Mouse (Mus musculus) MEL (cell line): ENCODE measurements around the gene Vmp1. TPM values are rescaled to one million over a fixed set of nuclear protein-coding genes. Genes with fewer than 3 reads are reported as not detected.

ENCODE experiments used
- DNase-seq: peaks from one replicate; pipeline ENCODE4 v3.0.0; 2011; ENCODE audit warnings: low read depth, low spot score
- H3K27ac ChIP-seq: 2 replicates; pipeline ENCODE4 v1.5.1; 2012; ENCODE audit warnings: low read depth, mild to moderate bottlenecking, control low read depth, low read length, moderate library complexity; ENCODE audit not compliant: control insufficient read depth
- H3K27me3 ChIP-seq, 2 experiments: fragments of 150-350 bp in 1 of 2; sonication (generic) in 1 of 2; 2 replicates each; pipeline ENCODE4 v1.6.1; 2012; ENCODE audit warnings: low read length in 2 of 2, mild to moderate bottlenecking in 2 of 2, improper control_type of control experiment in 1 of 2, moderate library complexity in 1 of 2; ENCODE audit not compliant: insufficient read depth in 2 of 2, control insufficient read depth in 1 of 2
- H3K36me3 ChIP-seq, 2 experiments: 2 replicates each; pipeline ENCODE4 v1.6.1; 2012 to 2014; ENCODE audit warnings: low read length in 2 of 2, improper control_type of control experiment in 1 of 2, inconsistent platforms in 1 of 2, mild to moderate bottlenecking in 1 of 2; ENCODE audit not compliant: insufficient read depth in 2 of 2, control insufficient read depth in 1 of 2
- H3K4me1 ChIP-seq, 2 experiments: fragments of 150-350 bp in 1 of 2; sonication (generic) in 1 of 2; 2 replicates each; pipeline ENCODE4 v1.6.1; 2012; ENCODE audit warnings: low read length in 2 of 2, improper control_type of control experiment in 1 of 2, mild to moderate bottlenecking in 1 of 2; ENCODE audit not compliant: insufficient read depth in 2 of 2, control insufficient read depth in 1 of 2
- H3K4me3 ChIP-seq, 2 experiments: fragments of 150-350 bp in 1 of 2; sonication (generic) in 1 of 2; 2 replicates each; pipeline ENCODE4 v1.5.1; 2012; ENCODE audit warnings: low read depth in 2 of 2, low read length in 2 of 2, mild to moderate bottlenecking in 2 of 2, moderate library complexity in 2 of 2, control low read depth in 1 of 2, improper control_type of control experiment in 1 of 2; ENCODE audit not compliant: control insufficient read depth in 1 of 2, insufficient read depth in 1 of 2
- H3K79me2 ChIP-seq: 2 replicates; pipeline ENCODE4 v1.6.1; 2012; ENCODE audit warnings: mild to moderate bottlenecking, low read length, moderate library complexity; ENCODE audit not compliant: control insufficient read depth, poor library complexity, insufficient read depth
- H3K9ac ChIP-seq: 2 replicates; pipeline ENCODE4 v1.6.1; 2012; ENCODE audit warnings: low read depth, mild to moderate bottlenecking, control low read depth, low read length, moderate library complexity; ENCODE audit not compliant: control insufficient read depth, poor library complexity, severe bottlenecking
- H3K9me3 ChIP-seq: fragments of 150-350 bp; sonication (generic); replicated peaks from 2 replicates; pipeline ENCODE4 v1.6.1; 2012; ENCODE audit warnings: mild to moderate bottlenecking, low read length, improper control_type of control experiment, moderate library complexity; ENCODE audit not compliant: insufficient read depth
- BHLHE40 ChIP-seq: IDR thresholded peaks from 2 replicates; pipeline ENCODE4 v1.6.1; 2012; ENCODE audit warnings: low read depth, mild to moderate bottlenecking, inconsistent platforms, low read length, improper control_type of control experiment, borderline replicate concordance
- CHD1 ChIP-seq: IDR thresholded peaks from 2 replicates; pipeline ENCODE4 v1.6.1; 2012; ENCODE audit warnings: low read depth, mild to moderate bottlenecking, inconsistent platforms, low read length, improper control_type of control experiment
- CHD2 ChIP-seq: IDR thresholded peaks from 2 replicates; pipeline ENCODE4 v1.6.1; 2011; ENCODE audit warnings: low read length, improper control_type of control experiment
- CTCF ChIP-seq, 3 experiments: IDR thresholded peaks in 2 of 3; conservative IDR thresholded peaks in 1 of 3; 2 replicates each; pipeline ENCODE4 v1.5.1; 2011 to 2012; ENCODE audit warnings: low read length in 3 of 3, low read depth in 2 of 3, mild to moderate bottlenecking in 2 of 3, improper control_type of control experiment in 1 of 3, inconsistent platforms in 1 of 3, mixed read lengths in 1 of 3, moderate library complexity in 1 of 3; ENCODE audit not compliant: control insufficient read depth in 1 of 3, insufficient read depth in 1 of 3, poor library complexity in 1 of 3, severe bottlenecking in 1 of 3
- E2F4 ChIP-seq: IDR thresholded peaks from 2 replicates; pipeline ENCODE4 v1.6.1; 2011; ENCODE audit warnings: low read depth, low read length, improper control_type of control experiment, borderline replicate concordance
- EP300 ChIP-seq, 2 experiments: IDR thresholded peaks; 2 replicates each; pipeline ENCODE4 v1.6.1; 2011; ENCODE audit warnings: improper control_type of control experiment in 2 of 2, low read length in 2 of 2, low read depth in 1 of 2, mild to moderate bottlenecking in 1 of 2
- ETS1 ChIP-seq: IDR thresholded peaks from 2 replicates; pipeline ENCODE4 v1.6.1; 2012; ENCODE audit warnings: low read depth, mild to moderate bottlenecking, inconsistent platforms, low read length, improper control_type of control experiment, moderate library complexity
- GABPA ChIP-seq: IDR thresholded peaks from 2 replicates; pipeline ENCODE4 v1.6.1; 2012; ENCODE audit warnings: low read depth, mild to moderate bottlenecking, inconsistent platforms, low read length, improper control_type of control experiment, moderate library complexity
- GATA1 ChIP-seq: IDR thresholded peaks from 2 replicates; pipeline ENCODE4 v1.6.1; 2011; ENCODE audit warnings: low read depth, low read length, improper control_type of control experiment
- HCFC1 ChIP-seq: IDR thresholded peaks from 2 replicates; pipeline ENCODE4 v1.6.1; 2012; ENCODE audit warnings: low read depth, mild to moderate bottlenecking, inconsistent platforms, low read length, improper control_type of control experiment, moderate library complexity
- JUND ChIP-seq: IDR thresholded peaks from 2 replicates; pipeline ENCODE4 v1.6.1; 2011; ENCODE audit warnings: low read depth, mild to moderate bottlenecking, improper control_type of control experiment, low read length
- MAX ChIP-seq: IDR thresholded peaks from 2 replicates; pipeline ENCODE4 v1.6.1; 2011; ENCODE audit warnings: low read length, improper control_type of control experiment
- MAZ ChIP-seq: IDR thresholded peaks from 2 replicates; pipeline ENCODE4 v1.6.1; 2012; ENCODE audit warnings: low read depth, mild to moderate bottlenecking, inconsistent platforms, low read length, improper control_type of control experiment
- MEF2A ChIP-seq: IDR thresholded peaks from 2 replicates; pipeline ENCODE4 v1.6.1; 2014; ENCODE audit warnings: low read depth, mild to moderate bottlenecking, inconsistent platforms, low read length, improper control_type of control experiment; ENCODE audit not compliant: poor library complexity, insufficient replicate concordance, severe bottlenecking; ENCODE audit errors: extremely low read depth
- MXI1 ChIP-seq: IDR thresholded peaks from 2 replicates; pipeline ENCODE4 v1.6.1; 2011; ENCODE audit warnings: mild to moderate bottlenecking, low read depth, low read length, improper control_type of control experiment
- MYB ChIP-seq: IDR thresholded peaks from 2 replicates; pipeline ENCODE4 v1.6.1; 2011; ENCODE audit warnings: mild to moderate bottlenecking, low read depth, low read length, improper control_type of control experiment
- MYC ChIP-seq: IDR thresholded peaks from 2 replicates; pipeline ENCODE4 v1.6.1; 2011; ENCODE audit warnings: low read depth, mild to moderate bottlenecking, low read length, improper control_type of control experiment, moderate library complexity
- NELFE ChIP-seq: IDR thresholded peaks from 2 replicates; pipeline ENCODE4 v1.6.1; 2011; ENCODE audit warnings: low read depth, low read length, improper control_type of control experiment
- POLR2AphosphoS2 ChIP-seq: IDR thresholded peaks from 2 replicates; pipeline ENCODE4 v1.6.1; 2011; ENCODE audit warnings: low read length, improper control_type of control experiment
- POLR2AphosphoS5 ChIP-seq: IDR thresholded peaks from 2 replicates; pipeline ENCODE4 v1.6.1; 2012; ENCODE audit warnings: low read depth, borderline replicate concordance, mild to moderate bottlenecking, inconsistent platforms, low read length, moderate library complexity, mixed read lengths
- RAD21 ChIP-seq: IDR thresholded peaks from 2 replicates; pipeline ENCODE4 v1.6.1; 2011; ENCODE audit warnings: mild to moderate bottlenecking, low read depth, low read length, improper control_type of control experiment
- RCOR1 ChIP-seq: IDR thresholded peaks from 2 replicates; pipeline ENCODE4 v1.6.1; 2012; ENCODE audit warnings: low read depth, mild to moderate bottlenecking, inconsistent platforms, low read length, improper control_type of control experiment
- SIN3A ChIP-seq: IDR thresholded peaks from 2 replicates; pipeline ENCODE4 v1.6.1; 2012; ENCODE audit warnings: low read length, improper control_type of control experiment, inconsistent platforms
- SMC3 ChIP-seq: IDR thresholded peaks from 2 replicates; pipeline ENCODE4 v1.6.1; 2011; ENCODE audit warnings: low read depth, low read length, improper control_type of control experiment
- TAL1 ChIP-seq: IDR thresholded peaks from 2 replicates; pipeline ENCODE4 v1.6.1; 2012; ENCODE audit warnings: mild to moderate bottlenecking, inconsistent platforms, low read length, moderate library complexity, mixed read lengths
- TBP ChIP-seq: IDR thresholded peaks from 2 replicates; pipeline ENCODE4 v1.8.0; 2011; ENCODE audit warnings: low read depth, low read length, improper control_type of control experiment
- TCF12 ChIP-seq: IDR thresholded peaks from 2 replicates; pipeline ENCODE4 v1.6.1; 2014; ENCODE audit warnings: low read depth, mild to moderate bottlenecking, inconsistent platforms, low read length, improper control_type of control experiment, moderate library complexity
- UBTF ChIP-seq: IDR thresholded peaks from 2 replicates; pipeline ENCODE4 v1.6.1; 2012; ENCODE audit warnings: low read depth, mild to moderate bottlenecking, inconsistent platforms, low read length, improper control_type of control experiment, moderate library complexity, borderline replicate concordance; ENCODE audit not compliant: insufficient read depth
- USF1 ChIP-seq: IDR thresholded peaks from 2 replicates; pipeline ENCODE4 v1.6.1; 2014; ENCODE audit warnings: low read depth, mild to moderate bottlenecking, inconsistent platforms, low read length, improper control_type of control experiment, moderate library complexity
- USF2 ChIP-seq, 2 experiments: IDR thresholded peaks; 2 replicates each; pipeline ENCODE4 v1.6.1; 2011 to 2012; ENCODE audit warnings: improper control_type of control experiment in 2 of 2, low read length in 2 of 2, borderline replicate concordance in 1 of 2, inconsistent platforms in 1 of 2, low read depth in 1 of 2, mild to moderate bottlenecking in 1 of 2; ENCODE audit not compliant: insufficient read depth in 1 of 2
- ZC3H11A ChIP-seq: IDR thresholded peaks from 2 replicates; pipeline ENCODE4 v1.6.1; 2012; ENCODE audit warnings: low read depth, mild to moderate bottlenecking, inconsistent platforms, low read length, improper control_type of control experiment
- ZKSCAN1 ChIP-seq: IDR thresholded peaks from 2 replicates; pipeline ENCODE4 v1.6.1; 2012; ENCODE audit warnings: low read depth, mild to moderate bottlenecking, inconsistent platforms, low read length, improper control_type of control experiment, moderate library complexity
- ZMIZ1 ChIP-seq: IDR thresholded peaks from 2 replicates; pipeline ENCODE4 v1.6.1; 2012; ENCODE audit warnings: low read depth, mild to moderate bottlenecking, inconsistent platforms, low read length, improper control_type of control experiment, moderate library complexity
- ZNF384 ChIP-seq: IDR thresholded peaks from 2 replicates; pipeline ENCODE4 v1.6.1; 2012; ENCODE audit warnings: low read depth, mild to moderate bottlenecking, inconsistent platforms, low read length, improper control_type of control experiment
- polyA plus RNA-seq, 2 experiments: library from polyadenylated mRNA; stranded (reverse) in 1 of 2; unstranded in 1 of 2; fragments of >175 nt in 1 of 2; fragments of >200 nt in 1 of 2; gene quantifications; 2 replicates each; pipeline versions ENCODE4 v1.2.1 to v1.2.4; 2012; ENCODE audit warnings: low replicate concordance in 2 of 2, low read depth in 1 of 2; ENCODE audit not compliant: insufficient read length in 2 of 2, insufficient read depth in 1 of 2, missing spikeins in 1 of 2
- total RNA-seq: library from RNA; depleted of rRNA; stranded (reverse); fragments of 300-350 nt; gene quantifications from 2 replicates; pipeline ENCODE4 v1.2.3, GENCODE M21; 2012

The Vmp1 gene
- total and polyA plus RNA-seq, 3 experiments = 61.8 to 94.9 TPM; not detected in 1

DNA sequence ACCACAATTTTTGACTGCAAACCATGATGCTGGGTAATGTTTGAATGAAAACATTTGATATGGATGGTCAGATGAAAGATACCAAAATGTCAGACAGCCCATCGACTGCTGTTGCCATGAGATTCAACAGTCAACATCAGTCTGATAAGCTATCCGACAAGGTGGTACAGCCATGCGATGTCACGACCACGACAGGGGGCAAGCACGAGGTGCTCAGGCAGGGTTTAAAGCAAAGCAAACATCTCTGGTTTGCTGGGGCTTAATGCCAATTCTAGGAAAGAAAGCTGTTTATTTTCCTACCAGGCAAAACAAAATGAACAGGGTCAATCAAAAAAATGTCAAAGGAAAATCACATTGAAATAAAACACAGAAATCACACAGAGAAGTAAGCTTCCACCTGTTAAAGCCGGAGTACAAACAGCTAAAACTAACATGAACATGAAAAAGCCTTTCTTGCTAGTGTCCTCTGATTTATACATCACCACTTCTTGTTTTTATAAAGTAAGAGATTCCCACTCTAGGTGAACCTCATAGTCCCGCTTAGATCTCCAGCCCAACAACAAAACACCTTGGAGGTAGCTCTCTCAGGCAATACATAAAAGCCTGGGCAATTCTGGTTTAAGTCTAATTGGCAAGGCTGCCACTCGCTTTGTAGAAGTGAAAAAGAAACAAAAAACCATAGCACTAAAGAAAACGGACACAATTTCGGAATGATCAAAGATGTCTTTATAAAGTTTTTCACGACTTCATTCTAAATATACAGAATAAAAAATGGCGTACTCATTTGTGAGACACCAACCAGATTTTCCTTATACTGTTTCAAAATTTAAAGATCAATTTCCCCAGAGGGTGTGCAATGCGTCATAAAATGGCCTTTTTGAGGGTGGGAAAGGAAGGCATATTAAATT is 99.4 kb downstream of the Vmp1 start:
- Histone ChIP-seq H3K27me3 (no peaks in the 10 kb centered on the region), H3K4me3 (peak overlapping the region; percentile 83 to 88), H3K9me3 (no peaks in the 10 kb centered on the region), H3K4me1 (peaks cover 11 to 24% of the 10 kb centered on the region in 2 experiments), H3K9ac (peak overlapping the region; percentile 88), H3K79me2 (peaks cover 37% of the 10 kb centered on the region), H3K27ac (peak overlapping the region; percentile 96), H3K36me3 (peaks cover 4 to 34% of the 10 kb centered on the region in 2 experiments; a peak in 3 of 4 replicates)
- DNase-seq = peak; percentile 74
- TF ChIP-seq POLR2AphosphoS5 (no peak), MXI1 (peak; percentile 76), MYB (peak; percentile 21; the same call in 1 of the 2 replicates), SMC3 (no peak), CTCF (IDR thresholded peaks at IDR 0.05 in 2 of 3, conservative IDR thresholded peaks at IDR 0.05 in 1 of 3; ENCODE audit: control insufficient read depth in 1 of 3, insufficient read depth in 1 of 3, low read depth in 2 of 3, low read length in 3 of 3, poor library complexity in 1 of 3, severe bottlenecking in 1 of 3) (no peak), ZC3H11A (no peak), JUND (no peak), MAX (peak; percentile 79; the same call in 1 of the 2 replicates), GABPA (no peak), ETS1 (peak; percentile 49; the same call in 1 of the 2 replicates), MYC (peak; percentile 56; the same call in 1 of the 2 replicates), USF1 (no peak), CHD1 (peak; percentile 95; the same call in 1 of the 2 replicates), CHD2 (no peak), HCFC1 (0 out of 2 replicates have a peak, but pooled peaks have one; percentile 11), GATA1 (peak; percentile 30; the same call in 1 of the 2 replicates), POLR2AphosphoS2 (no peak), ZKSCAN1 (no peak), BHLHE40 (no peak), ZMIZ1 (peak; percentile 47), MEF2A (no peak), E2F4 (no peak), SIN3A (peak; percentile 33; the same call in 1 of the 2 replicates), TAL1 (no peak), NELFE (no peak), EP300 (IDR thresholded peaks at IDR 0.05; ENCODE audit: low read depth in 1 of 2, low read length in 2 of 2) (peak; percentile 5 to 34; a peak in 1 of 4 replicates), RAD21 (no peak), USF2 (IDR thresholded peaks at IDR 0.05; ENCODE audit: borderline replicate concordance in 1 of 2, insufficient read depth in 1 of 2, low read depth in 1 of 2, low read length in 2 of 2) (no peak), MAZ (0 out of 2 replicates have a peak, but pooled peaks have one; percentile 26), ZNF384 (no peak), TBP (peak; percentile 9; the same call in 1 of the 2 replicates), UBTF (no peak), RCOR1 (0 out of 2 replicates have a peak, but pooled peaks have one; percentile 11), TCF12 (0 out of 2 replicates have a peak, but pooled peaks have one; percentile 17)
